Comparison of ENCODE assay signal across 13 mouse cellular contexts in genomic region chr5:39176906-39177305, GRCm38 (mm10).
DNase-seq lines count a peak whose midpoint lies in the region; ATAC-seq lines count a peak whose summit lies in the region.
"Had no signal": no experiment of that assay in that cellular context is flagged by ENCODE, and none has a peak within 500 bp of the region (broad histone marks: within the 10 kb centered on the region; RNA-seq: fewer than 3 reads in every experiment).

No protein-coding gene starts in this region.

- no peak for ATAC-seq in monocyte, adult 5-6 weeks (replicated peaks; ENCODE audit: insufficient number of reproducible peaks, low FRiP score, low TSS enrichment, poor library complexity, severe bottlenecking)

- DNase-seq in cerebellum, adult 11-12 months = peak; percentile 52
- DNase-seq in cerebellum, postnatal 4 days (ENCODE audit: low spot score in 2 of 2) = no peak
- peak; percentile 21 to 22 for DNase-seq in adrenal gland, adult 18-20 months (ENCODE audit: low spot score in 2 of 2)
- DNase-seq in adrenal gland, postnatal 36 days = peak; percentile 39 to 66
- DNase-seq in cerebellum, postnatal 14 days = peak; percentile 57 to 60
- no peak for DNase-seq in thymus, postnatal 10 days (ENCODE audit: low spot score in 2 of 2)
- DNase-seq: kidney, adult 8-10 months; kidney, postnatal 4 days; lung, adult 18-20 months; lung, postnatal 36 days; right cerebral cortex, postnatal 25 days; thymus, postnatal 25 days had no signal

Comparison
In these comparisons a context has a peak if more than half of its experiments do, and no peak if none do; other contexts are left out.
1. DNase-seq: peak in cerebellum, adult 11-12 months (single experiment), adrenal gland, adult 18-20 months (2 of 2), adrenal gland, postnatal 36 days (2 of 2) and cerebellum, postnatal 14 days (2 of 2); none in cerebellum, postnatal 4 days (0 of 2) and thymus, postnatal 10 days (0 of 2).